Mouse (Mus musculus) 3T3-L1 (cell line): ENCODE measurements around the gene Scarb1.

Source experiments
- DNase-seq: peaks from one replicate; pipeline ENCODE4 v3.0.0-alpha.2; 2015; ENCODE audit warnings: low read depth, low spot score

Gene Scarb1

GRCm38 (mm10) chr5:125271531-125272203, 69.2 kb downstream of the Scarb1 start:
- peak; percentile 98 for DNase-seq

GRCm38 (mm10) chr5:125270587-125271130, 70.2 kb downstream of the Scarb1 start:
- peak; percentile 95 for DNase-seq

GRCm38 (mm10) chr5:125269836-125270235, 71.1 kb downstream of the Scarb1 start:
- DNase-seq = peak; percentile 32

- DNase-seq = no peak
Observed at GRCm38 (mm10) chr5:125269399-125269798, 71.5 kb downstream of the Scarb1 start.

- peak; percentile 99 for DNase-seq
Observed at GRCm38 (mm10) chr5:125268033-125268765, 72.7 kb downstream of the Scarb1 start.

- no peak for DNase-seq
Observed at GRCm38 (mm10) chr5:125267150-125267961, 73.5 kb downstream of the Scarb1 start.

GRCm38 (mm10) chr5:125266128-125266527, 74.8 kb downstream of the Scarb1 start:
- no peak for DNase-seq

- DNase-seq = no peak
Observed at GRCm38 (mm10) chr5:125264700-125265099, 76.2 kb downstream of the Scarb1 start.

- DNase-seq = peak; percentile 86
Observed at GRCm38 (mm10) chr5:125262578-125262977, 78.3 kb downstream of the Scarb1 start.

- peak; percentile 53 for DNase-seq
Observed at GRCm38 (mm10) chr5:125253917-125254316, 87.0 kb downstream of the Scarb1 start.

GRCm38 (mm10) chr5:125253448-125253847, 87.4 kb downstream of the Scarb1 start:
- peak; percentile 42 for DNase-seq

- DNase-seq = peak; percentile 54
Observed at GRCm38 (mm10) chr5:125252664-125253063, 88.2 kb downstream of the Scarb1 start.

- no peak for DNase-seq
Observed at GRCm38 (mm10) chr5:125251885-125252615, 88.8 kb downstream of the Scarb1 start.

- DNase-seq = no peak
Observed at GRCm38 (mm10) chr5:125249187-125249586, 91.7 kb downstream of the Scarb1 start.

- peak; percentile 40 for DNase-seq
Observed at GRCm38 (mm10) chr5:125246711-125247110, 94.2 kb downstream of the Scarb1 start.

GRCm38 (mm10) chr5:125245534-125246151, 95.3 kb downstream of the Scarb1 start:
- peak; percentile 99 for DNase-seq

GRCm38 (mm10) chr5:125244825-125245533, 95.9 kb downstream of the Scarb1 start:
- peak; percentile 91 for DNase-seq

- DNase-seq = no peak
Observed at GRCm38 (mm10) chr5:125243928-125244327, 97.0 kb downstream of the Scarb1 start.

GRCm38 (mm10) chr5:125242111-125242510, 98.8 kb downstream of the Scarb1 start:
- no peak for DNase-seq

- DNase-seq = no peak
Observed at GRCm38 (mm10) chr5:125241627-125242026, 99.3 kb downstream of the Scarb1 start.
